Mouse (Mus musculus): ENCODE results near the gene Pkd1l2.

Pkd1l2 gene

GRCm38 (mm10) chr8:116975066-116975465 lies 107.2 kb downstream of the Pkd1l2 start:
- DNase-seq (ENCODE audit: low read depth, low spot score): no peak

- no peak for DNase-seq (ENCODE audit: low read depth, low spot score)
Measured at GRCm38 (mm10) chr8:116969531-116969930, 112.7 kb downstream of the Pkd1l2 start.

GRCm38 (mm10) chr8:116954415-116954814 lies 127.8 kb downstream of the Pkd1l2 start:
- DNase-seq (ENCODE audit: low read depth, low spot score): no peak

GRCm38 (mm10) chr8:116952428-116952827 lies 129.8 kb downstream of the Pkd1l2 start:
- DNase-seq (ENCODE audit: low read depth, low spot score): no peak

- DNase-seq (ENCODE audit: low read depth, low spot score): no peak
Measured at GRCm38 (mm10) chr8:116951778-116952177, 130.5 kb downstream of the Pkd1l2 start.

GRCm38 (mm10) chr8:116951369-116951768 lies 130.9 kb downstream of the Pkd1l2 start:
- no peak for DNase-seq (ENCODE audit: low read depth, low spot score)

- no peak for DNase-seq (ENCODE audit: low read depth, low spot score)
Measured at GRCm38 (mm10) chr8:116947589-116947988, 134.7 kb downstream of the Pkd1l2 start.

- no peak for DNase-seq (ENCODE audit: low read depth, low spot score)
Measured at GRCm38 (mm10) chr8:116946851-116947250, 135.4 kb downstream of the Pkd1l2 start.

- DNase-seq (ENCODE audit: low read depth, low spot score): no peak
Measured at GRCm38 (mm10) chr8:116946268-116946838, 135.9 kb downstream of the Pkd1l2 start.

All from embryo, embryonic 11.5 days (tissue).